Mouse (Mus musculus) intestine, postnatal 0 days (tissue): ENCODE measurements at regions not wholly inside any gene's neighbourhood (a gene's known extent, or its start where the extent isn't known, plus 50 kb on each side); places are given as distances from the start of the nearest gene placed in this dataset.

Source experiments
- ATAC-seq: fragments of 200-750 bp; cut with Nextera tagmentation; 2 replicates; pipeline ENCODE4 v1.8.0; 2017; ENCODE audit warnings: mild to moderate bottlenecking, moderate TSS enrichment, moderate library complexity
- H3K27ac ChIP-seq: fragments of 300-500 bp; sonication (generic); 2 replicates; pipeline ENCODE4 v1.5.1; 2014; ENCODE audit warnings: mild to moderate bottlenecking, low read depth, low read length, moderate library complexity
- H3K27me3 ChIP-seq: fragments of 300-500 bp; sonication (generic); replicated peaks from 2 replicates; pipeline ENCODE4 v1.6.1; 2014; ENCODE audit warnings: low read length, mixed read lengths; ENCODE audit not compliant: control insufficient read depth, insufficient read depth
- H3K36me3 ChIP-seq: fragments of 300-500 bp; sonication (generic); 2 replicates; pipeline ENCODE4 v1.6.1; 2014; ENCODE audit warnings: mild to moderate bottlenecking, moderate library complexity; ENCODE audit not compliant: control insufficient read depth, insufficient read depth
- H3K4me1 ChIP-seq: fragments of 300-500 bp; sonication (generic); replicated peaks from 2 replicates; pipeline ENCODE4 v1.6.1; 2014; ENCODE audit warnings: antibody characterized with exemption, low read length, mixed read lengths; ENCODE audit not compliant: control insufficient read depth, insufficient read depth
- H3K4me2 ChIP-seq: fragments of 300-500 bp; sonication (generic); replicated peaks from 2 replicates; pipeline ENCODE4 v1.6.1; 2014; ENCODE audit warnings: low read depth, mild to moderate bottlenecking, moderate library complexity
- H3K4me3 ChIP-seq: fragments of 300-500 bp; sonication (generic); 2 replicates; pipeline ENCODE4 v1.5.1; 2014; ENCODE audit warnings: low read depth, low read length
- H3K9ac ChIP-seq: fragments of 300-500 bp; sonication (generic); 2 replicates; pipeline ENCODE4 v1.6.1; 2014; ENCODE audit warnings: mild to moderate bottlenecking, low read depth, low read length
- H3K9me3 ChIP-seq: fragments of 300-500 bp; sonication (generic); 2 replicates; pipeline ENCODE4 v1.6.1; 2016; ENCODE audit warnings: mixed run types; ENCODE audit not compliant: control insufficient read depth
- CTCF ChIP-seq: sonication (generic); IDR thresholded peaks from 2 replicates; pipeline ENCODE4 v1.5.1; 2016; ENCODE audit warnings: low read depth, mild to moderate bottlenecking, control low read depth, antibody characterized with exemption, moderate library complexity
- WGBS: fragments of 180-500 bp; shearing (Covaris S2); extraction: QIAGEN DNeasy Blood & Tissue Kit; methylation state at CpG from one replicate; pipeline ENCODE4 v1.1.7; 2014; 5-methylcytosine and 5-hydroxymethylcytosine counted together

- Histone ChIP-seq H3K27ac (no peak overlapping the region), H3K4me3 (no peak overlapping the region), H3K27me3 (no peaks in the 10 kb centered on the region), H3K9ac (no peak overlapping the region), H3K4me1 (no peaks in the 10 kb centered on the region), H3K4me2 (no peak overlapping the region), H3K36me3 (no peaks in the 10 kb centered on the region), H3K9me3 (no peaks in the 10 kb centered on the region)
- ATAC-seq, result no peak
- no peak for TF ChIP-seq CTCF
- WGBS, result 73% methylated on average over 6 of the region's 6 CpGs
Observed at GRCm38 (mm10) chr17:68097436-68097835, 93.5 kb upstream of the Arhgap28 start.

- Histone ChIP-seq H3K4me2 (no peak overlapping the region), H3K9ac (no peak overlapping the region), H3K36me3 (no peaks in the 10 kb centered on the region), H3K4me3 (no peak overlapping the region), H3K9me3 (no peaks in the 10 kb centered on the region), H3K27me3 (no peaks in the 10 kb centered on the region), H3K27ac (no peak overlapping the region), H3K4me1 (no peaks in the 10 kb centered on the region)
- TF ChIP-seq CTCF, result no peak
- no peak for ATAC-seq
- WGBS, result 67% methylated on average over 2 of the region's 2 CpGs
Observed at GRCm38 (mm10) chr17:68100093-68100492, 96.2 kb upstream of the Arhgap28 start.

- no peaks in the 10 kb centered on the region for H3K9me3 ChIP-seq
Observed at GRCm38 (mm10) chr17:68103346-68103745, 99.4 kb upstream of the Arhgap28 start.

GRCm38 (mm10) chr17:68106366-68106765, 102.4 kb upstream of the Arhgap28 start:
- H3K4me1 ChIP-seq, result no peaks in the 10 kb centered on the region
- no peak for ATAC-seq
- 30% methylated on average over 8 of the region's 8 CpGs for WGBS

More at GRCm38 (mm10) chr17:68103346-68103745, 99.4 kb upstream of the Arhgap28 start:
- no peak for TF ChIP-seq CTCF
- no peak overlapping the region for H3K9ac ChIP-seq
- no peak overlapping the region for H3K4me3 ChIP-seq
- H3K4me2 ChIP-seq, result no peak overlapping the region
- no peaks in the 10 kb centered on the region for H3K4me1 ChIP-seq
- ATAC-seq, result no peak
- whole genome bisulfite sequencing, result 53% methylated on average over 6 of the region's 6 CpGs
- H3K27ac ChIP-seq, result no peak overlapping the region
- H3K36me3 ChIP-seq, result no peaks in the 10 kb centered on the region
- H3K27me3 ChIP-seq, result no peaks in the 10 kb centered on the region

GRCm38 (mm10) chr17:68107875-68108274, 104.0 kb upstream of the Arhgap28 start:
- Histone ChIP-seq H3K4me3 (no peak overlapping the region), H3K4me1 (no peaks in the 10 kb centered on the region), H3K4me2 (no peak overlapping the region), H3K27ac (no peak overlapping the region), H3K27me3 (no peaks in the 10 kb centered on the region), H3K9ac (no peak overlapping the region), H3K9me3 (no peaks in the 10 kb centered on the region), H3K36me3 (no peaks in the 10 kb centered on the region)
- ATAC-seq, result no peak
- TF ChIP-seq CTCF, result no peak
- 76% methylated on average over 5 of the region's 5 CpGs for WGBS

More at GRCm38 (mm10) chr17:68106366-68106765, 102.4 kb upstream of the Arhgap28 start:
- H3K9me3 ChIP-seq, result no peaks in the 10 kb centered on the region
- no peak overlapping the region for H3K27ac ChIP-seq
- H3K27me3 ChIP-seq, result no peaks in the 10 kb centered on the region
- H3K9ac ChIP-seq, result no peak overlapping the region
- no peak for TF ChIP-seq CTCF
- no peaks in the 10 kb centered on the region for H3K36me3 ChIP-seq
- H3K4me3 ChIP-seq, result no peak overlapping the region
- no peak overlapping the region for H3K4me2 ChIP-seq

GRCm38 (mm10) chr17:68111834-68112473, 108.0 kb upstream of the Arhgap28 start:
- H3K36me3 ChIP-seq, result no peaks in the 10 kb centered on the region
- H3K9ac ChIP-seq, result no peak overlapping the region
- no peak for ATAC-seq
- no peak overlapping the region for H3K4me2 ChIP-seq
- no peak overlapping the region for H3K27ac ChIP-seq
- WGBS, result 73% methylated on average over 4 of the region's 4 CpGs
- no peaks in the 10 kb centered on the region for H3K4me1 ChIP-seq
- no peak overlapping the region for H3K4me3 ChIP-seq
- no peak for TF ChIP-seq CTCF
- H3K27me3 ChIP-seq, result no peaks in the 10 kb centered on the region
- no peaks in the 10 kb centered on the region for H3K9me3 ChIP-seq
